Comparison of ENCODE assay signal across 12 mouse cellular contexts in genomic region chr17:84405616-84406015, GRCm38 (mm10).
DNase-seq lines count a peak whose midpoint lies in the region; TF ChIP-seq lines count a peak whose summit lies in the region.
"Had no signal": no experiment of that assay in that cellular context is flagged by ENCODE, and none has a peak within 500 bp of the region (broad histone marks: within the 10 kb centered on the region; RNA-seq: fewer than 3 reads in every experiment).

No protein-coding gene starts in this region.

- peaks cover 4% of the 10 kb centered on the region; the same call in 1 of the 2 replicates for H3K36me3 ChIP-seq in heart, adult 2 months (ENCODE audit: control insufficient read depth, insufficient read depth, low read length)
- H3K36me3 ChIP-seq: embryonic facial prominence, embryonic 12.5 days had no signal

- H3K9ac ChIP-seq in heart, adult 2 months (ENCODE audit: low read depth, low read length) = no peak overlapping the region
- H3K9ac ChIP-seq: embryonic facial prominence, embryonic 12.5 days; forebrain, embryonic 12.5 days; liver, embryonic 14.5 days had no signal

- no peaks in the 10 kb centered on the region for H3K79me2 ChIP-seq in heart, adult 2 months (replicated peaks; ENCODE audit: control insufficient read depth, insufficient read depth, low read length)

- 0 out of 2 replicates have a peak overlapping the region, but pooled peaks have one; percentile 3 for H3K4me3 ChIP-seq in heart, adult 2 months
- H3K4me3 ChIP-seq: embryonic facial prominence, embryonic 12.5 days; forebrain, embryonic 12.5 days; megakaryocyte, embryonic 14.5 days had no signal

- H3K4me1 ChIP-seq in heart, adult 2 months (ENCODE audit: control insufficient read depth, insufficient read depth, low read length) = peaks cover 6% of the 10 kb centered on the region
- H3K4me1 ChIP-seq: embryonic facial prominence, embryonic 12.5 days; forebrain, embryonic 12.5 days had no signal

- intact Hi-C loops in heart, adult 2 months (cut with DNase I) = no loop called here
- intact Hi-C loops in heart, postnatal 25 days (cut with DNase I) = no loop called here

- H3K27ac ChIP-seq in heart, adult 2 months = no peak overlapping the region
- H3K27ac ChIP-seq: embryonic facial prominence, embryonic 12.5 days; forebrain, embryonic 12.5 days; liver, embryonic 14.5 days had no signal

- H3K27me3 ChIP-seq in heart, adult 2 months (ENCODE audit: control insufficient read depth, insufficient read depth, low read length) = no peaks in the 10 kb centered on the region
- H3K27me3 ChIP-seq: embryonic facial prominence, embryonic 12.5 days; forebrain, embryonic 12.5 days; megakaryocyte, embryonic 14.5 days had no signal

- TF ChIP-seq EP300 in heart, adult 2 months (IDR thresholded peaks at IDR 0.05; ENCODE audit: insufficient read depth, low read depth, low read length) = no peak

- peak; percentile 35 to 55 for DNase-seq in heart, adult 2 months
- no peak for DNase-seq in heart, postnatal 25 days (ENCODE audit: low spot score)
- peak; percentile 96 for DNase-seq in adipocyte (ENCODE audit: low spot score)
- peak; percentile 39 for DNase-seq in adrenal gland, postnatal 25 days
- peak; percentile 34 for DNase-seq in heart, postnatal 4 days
- DNase-seq in T-cell, adult 2 months (ENCODE audit: low spot score) = no peak
- no peak for DNase-seq in yolk sac, embryonic 10.5 days (ENCODE audit: low spot score)
- DNase-seq: thymus, postnatal 14 days had no signal

- no peak for TF ChIP-seq CTCF in heart, adult 2 months (IDR thresholded peaks at IDR 0.05)

- 39% methylated on average over 6 of the region's 6 CpGs for WGBS in heart, adult 2 months

- TF ChIP-seq POLR2A in heart, adult 2 months (IDR thresholded peaks at IDR 0.05; ENCODE audit: insufficient read depth, low read depth, low read length) = no peak

Comparison
In these comparisons a context has a peak if more than half of its experiments do, and no peak if none do; other contexts are left out.
1. DNase-seq: peak in heart, adult 2 months (2 of 2), adipocyte (single experiment), adrenal gland, postnatal 25 days (single experiment) and heart, postnatal 4 days (single experiment); none in heart, postnatal 25 days (single experiment), T-cell, adult 2 months (single experiment) and yolk sac, embryonic 10.5 days (single experiment).